Mouse (Mus musculus): ENCODE results near the gene Sema5a. TPM values are rescaled to one million over a fixed set of nuclear protein-coding genes. Genes with fewer than 3 reads are reported as not detected.
A peak's percentile ranks its signal among the peaks of the same experiment; 100 is the strongest.

Sema5a gene
- polyA plus RNA-seq, 1 experiment from 2014 or later = 11.1 TPM

- 80% methylated on average over 1 of the region's 1 CpGs for WGBS
- H3K4me1 ChIP-seq (replicated peaks) = no peaks in the 10 kb centered on the region
- H3K9me3 ChIP-seq = no peaks in the 10 kb centered on the region
- H3K36me3 ChIP-seq = no peaks in the 10 kb centered on the region
- H3K9ac ChIP-seq = no peak overlapping the region
- H3K27me3 ChIP-seq = no peaks in the 10 kb centered on the region
- H3K4me2 ChIP-seq = no peak overlapping the region
- no peak overlapping the region for H3K4me3 ChIP-seq
- ATAC-seq (ENCODE audit: low FRiP score, low read depth) = no peak
- H3K27ac ChIP-seq (replicated peaks) = no peak overlapping the region
Observed at GRCm38 (mm10) chr15:32233451-32233850, 11.2 kb upstream of the Sema5a start.

GRCm38 (mm10) chr15:32239099-32239498 is 5.5 kb upstream of the Sema5a start:
- H3K4me3 ChIP-seq = no peak overlapping the region
- H3K4me2 ChIP-seq = no peak overlapping the region
- no peaks in the 10 kb centered on the region for H3K36me3 ChIP-seq
- H3K9ac ChIP-seq = no peak overlapping the region
- H3K9me3 ChIP-seq = no peaks in the 10 kb centered on the region
- H3K27ac ChIP-seq (replicated peaks) = no peak overlapping the region
- no peak for ATAC-seq (ENCODE audit: low FRiP score, low read depth)
- no peaks in the 10 kb centered on the region for H3K27me3 ChIP-seq
- peaks cover 2% of the 10 kb centered on the region for H3K4me1 ChIP-seq (replicated peaks)
- 98% methylated on average over 2 of the region's 2 CpGs for WGBS

GRCm38 (mm10) chr15:32240159-32240558 is 4.5 kb upstream of the Sema5a start:
- H3K27me3 ChIP-seq = no peaks in the 10 kb centered on the region
- no peak overlapping the region for H3K9ac ChIP-seq
- H3K27ac ChIP-seq (replicated peaks) = no peak overlapping the region
- H3K4me2 ChIP-seq = no peak overlapping the region
- WGBS = 91% methylated on average over 3 of the region's 3 CpGs
- no peak overlapping the region for H3K4me3 ChIP-seq
- no peaks in the 10 kb centered on the region for H3K36me3 ChIP-seq
- H3K9me3 ChIP-seq = no peaks in the 10 kb centered on the region
- no peak for ATAC-seq (ENCODE audit: low FRiP score, low read depth)
- H3K4me1 ChIP-seq (replicated peaks) = peaks cover 9% of the 10 kb centered on the region

GRCm38 (mm10) chr15:32241666-32242065 is 2.9 kb upstream of the Sema5a start:
- peaks cover 16% of the 10 kb centered on the region for H3K4me1 ChIP-seq (replicated peaks)
- 94% methylated on average over 6 of the region's 6 CpGs for WGBS
- no peak overlapping the region for H3K4me3 ChIP-seq
- no peak overlapping the region for H3K9ac ChIP-seq
- H3K9me3 ChIP-seq = no peaks in the 10 kb centered on the region
- H3K36me3 ChIP-seq = no peaks in the 10 kb centered on the region
- H3K27me3 ChIP-seq = no peaks in the 10 kb centered on the region
- ATAC-seq (ENCODE audit: low FRiP score, low read depth) = no peak
- no peak overlapping the region for H3K4me2 ChIP-seq
- no peak overlapping the region for H3K27ac ChIP-seq (replicated peaks)

GRCm38 (mm10) chr15:32243096-32243785 is 1.4 kb upstream of the Sema5a start:
- no peaks in the 10 kb centered on the region for H3K36me3 ChIP-seq
- no peak for ATAC-seq (ENCODE audit: low FRiP score, low read depth)
- H3K27me3 ChIP-seq = no peaks in the 10 kb centered on the region; the same call in 1 of the 2 replicates
- H3K27ac ChIP-seq (replicated peaks) = no peak overlapping the region
- H3K4me3 ChIP-seq = peak overlapping the region; percentile 65; the same call in 1 of the 2 replicates
- no peak overlapping the region for H3K9ac ChIP-seq
- WGBS = 69% methylated on average over 12 of the region's 12 CpGs
- peaks cover 29% of the 10 kb centered on the region for H3K4me1 ChIP-seq (replicated peaks)
- H3K9me3 ChIP-seq = no peaks in the 10 kb centered on the region
- H3K4me2 ChIP-seq = peak overlapping the region; percentile 100

GRCm38 (mm10) chr15:32243824-32244223 is 786 bp upstream of the Sema5a start:
- H3K9ac ChIP-seq = peak overlapping the region; percentile 35; the same call in 1 of the 2 replicates

GRCm38 (mm10) chr15:32244956-32245836 is 586 bp downstream of the Sema5a start:
- Histone ChIP-seq H3K4me2 (peak overlapping the region; percentile 100), H3K4me1 (replicated peaks) (peaks cover 29% of the 10 kb centered on the region), H3K4me3 (peak overlapping the region; percentile 65), H3K9me3 (no peaks in the 10 kb centered on the region), H3K27ac (replicated peaks) (peak overlapping the region; percentile 58; the same call in 1 of the 2 replicates), H3K36me3 (no peaks in the 10 kb centered on the region), H3K27me3 (no peaks in the 10 kb centered on the region; the same call in 1 of the 2 replicates), H3K9ac (peak overlapping the region; percentile 63)
- peak; percentile 71 for ATAC-seq (ENCODE audit: low FRiP score, low read depth)
- under 1% methylated on average over 52 of the region's 52 CpGs for WGBS

More at GRCm38 (mm10) chr15:32243824-32244223, 786 bp upstream of the Sema5a start:
- Histone ChIP-seq H3K4me1 (replicated peaks) (peaks cover 29% of the 10 kb centered on the region), H3K27ac (replicated peaks) (0 out of 2 replicates have a peak overlapping the region, but pooled peaks have one; percentile 42), H3K4me3 (peak overlapping the region; percentile 65), H3K9me3 (no peaks in the 10 kb centered on the region), H3K4me2 (peak overlapping the region; percentile 100), H3K27me3 (no peaks in the 10 kb centered on the region; the same call in 1 of the 2 replicates), H3K36me3 (no peaks in the 10 kb centered on the region)
- 64% methylated on average over 7 of the region's 7 CpGs for WGBS
- no peak for ATAC-seq (ENCODE audit: low FRiP score, low read depth)

- no peaks in the 10 kb centered on the region for H3K36me3 ChIP-seq
- peaks cover 29% of the 10 kb centered on the region for H3K4me1 ChIP-seq (replicated peaks)
- H3K27ac ChIP-seq (replicated peaks) = no peak overlapping the region
- ATAC-seq (ENCODE audit: low FRiP score, low read depth) = peak; percentile 67
- no peaks in the 10 kb centered on the region for H3K9me3 ChIP-seq
- 2% methylated on average over 47 of the region's 47 CpGs for WGBS
- no peaks in the 10 kb centered on the region; the same call in 1 of the 2 replicates for H3K27me3 ChIP-seq
- H3K4me3 ChIP-seq = peak overlapping the region; percentile 65
- H3K4me2 ChIP-seq = peak overlapping the region; percentile 100
- peak overlapping the region; percentile 63 for H3K9ac ChIP-seq
Observed at GRCm38 (mm10) chr15:32245837-32246670, 1.4 kb downstream of the Sema5a start.

- H3K9me3 ChIP-seq = no peaks in the 10 kb centered on the region
- H3K36me3 ChIP-seq = no peaks in the 10 kb centered on the region
- H3K4me1 ChIP-seq (replicated peaks) = peaks cover 29% of the 10 kb centered on the region
- H3K4me3 ChIP-seq = peak overlapping the region; percentile 65
- H3K4me2 ChIP-seq = peak overlapping the region; percentile 100
- H3K27ac ChIP-seq (replicated peaks) = no peak overlapping the region
- no peaks in the 10 kb centered on the region; the same call in 1 of the 2 replicates for H3K27me3 ChIP-seq
- 58% methylated on average over 5 of the region's 5 CpGs for WGBS
- no peak overlapping the region for H3K9ac ChIP-seq
- no peak for ATAC-seq (ENCODE audit: low FRiP score, low read depth)
Observed at GRCm38 (mm10) chr15:32247281-32247680, 2.7 kb downstream of the Sema5a start.

- Histone ChIP-seq H3K4me1 (replicated peaks) (peaks cover 4% of the 10 kb centered on the region; the same call in 1 of the 2 replicates), H3K27ac (replicated peaks) (no peak overlapping the region), H3K4me2 (no peak overlapping the region), H3K4me3 (no peak overlapping the region), H3K36me3 (no peaks in the 10 kb centered on the region), H3K9ac (no peak overlapping the region), H3K9me3 (no peaks in the 10 kb centered on the region), H3K27me3 (no peaks in the 10 kb centered on the region)
- no peak for ATAC-seq (ENCODE audit: low FRiP score, low read depth)
- 74% methylated on average over 2 of the region's 2 CpGs for WGBS
Observed at GRCm38 (mm10) chr15:32254806-32255205, 10.2 kb downstream of the Sema5a start.

GRCm38 (mm10) chr15:32257340-32257739 is 12.7 kb downstream of the Sema5a start:
- 56% methylated on average over 8 of the region's 8 CpGs for WGBS
- ATAC-seq (ENCODE audit: low FRiP score, low read depth) = no peak
- H3K36me3 ChIP-seq = no peaks in the 10 kb centered on the region
- no peaks in the 10 kb centered on the region for H3K27me3 ChIP-seq
- no peak overlapping the region for H3K27ac ChIP-seq (replicated peaks)
- peaks cover 12% of the 10 kb centered on the region; the same call in 1 of the 2 replicates for H3K4me1 ChIP-seq (replicated peaks)
- H3K4me3 ChIP-seq = no peak overlapping the region
- no peak overlapping the region; the same call in 1 of the 2 replicates for H3K4me2 ChIP-seq
- H3K9ac ChIP-seq = no peak overlapping the region
- no peaks in the 10 kb centered on the region for H3K9me3 ChIP-seq
